Mouse (Mus musculus) limb, embryonic 11.5 days (tissue): ENCODE measurements around the gene Gm21905. TPM values are rescaled to one million over a fixed set of nuclear protein-coding genes. Genes with fewer than 3 reads are reported as not detected.

Source experiments
- ATAC-seq: fragments of 200-750 bp; cut with Nextera tagmentation; 2 replicates; pipeline ENCODE4 v1.8.0; 2017; ENCODE audit warnings: low read depth; ENCODE audit not compliant: insufficient number of reproducible peaks, low FRiP score, low TSS enrichment
- DNase-seq: peaks from one replicate; pipeline ENCODE4 v3.0.0-alpha.2; 2015; ENCODE audit warnings: low spot score
- H3K27ac ChIP-seq: fragments of 300-500 bp; sonication (generic); replicated peaks from 2 replicates; pipeline ENCODE4 v1.5.1; 2014; ENCODE audit warnings: low read depth, mild to moderate bottlenecking, low read length
- H3K27me3 ChIP-seq: fragments of 300-500 bp; sonication (generic); 2 replicates; pipeline ENCODE4 v1.6.1; 2014; ENCODE audit warnings: mild to moderate bottlenecking, low read length, mixed read lengths; ENCODE audit not compliant: control insufficient read depth, insufficient read depth
- H3K36me3 ChIP-seq: fragments of 300-500 bp; sonication (generic); 2 replicates; pipeline ENCODE4 v1.6.1; 2014; ENCODE audit warnings: mild to moderate bottlenecking, low read length, moderate library complexity, mixed read lengths; ENCODE audit not compliant: control insufficient read depth, insufficient read depth
- H3K4me1 ChIP-seq: fragments of 300-500 bp; sonication (generic); 2 replicates; pipeline ENCODE4 v1.6.1; 2014; ENCODE audit warnings: low read length, mixed read lengths; ENCODE audit not compliant: control insufficient read depth, insufficient read depth
- H3K4me2 ChIP-seq: fragments of 300-500 bp; sonication (generic); 2 replicates; pipeline ENCODE4 v1.6.1; 2014; ENCODE audit warnings: low read depth, mild to moderate bottlenecking, moderate library complexity; ENCODE audit not compliant: severe bottlenecking
- H3K4me3 ChIP-seq: fragments of 300-500 bp; sonication (generic); 2 replicates; pipeline ENCODE4 v1.5.1; 2014; ENCODE audit warnings: low read depth, low read length
- H3K9ac ChIP-seq: fragments of 300-500 bp; sonication (generic); 2 replicates; pipeline ENCODE4 v1.6.1; 2014; ENCODE audit warnings: mild to moderate bottlenecking, low read length
- H3K9me3 ChIP-seq: fragments of 300-500 bp; sonication (generic); 2 replicates; pipeline ENCODE4 v1.6.1; 2016; ENCODE audit warnings: low read length; ENCODE audit not compliant: control insufficient read depth
- WGBS: fragments of 180-500 bp; shearing (Covaris S2); extraction: QIAGEN DNeasy Blood & Tissue Kit; methylation state at CpG from one replicate; pipeline ENCODE4 v1.1.7; 2014; 5-methylcytosine and 5-hydroxymethylcytosine counted together
- polyA plus RNA-seq: library from polyadenylated mRNA; unstranded; fragments of >200 nt; fragmentation: Nextera tagmentation; extraction: Ambion mirVana; gene quantifications from 2 replicates; pipeline ENCODE4 v1.2.1, GENCODE M21; 2014

Gene Gm21905
- polyA plus RNA-seq, 1 experiment from 2014 or later: not detected

GRCm38 (mm10) chr5:67884422-67885210 lies 61.6 kb downstream of the Gm21905 start:
- Histone ChIP-seq H3K4me3 (no peak overlapping the region), H3K4me1 (no peaks in the 10 kb centered on the region), H3K27ac (no peak overlapping the region), H3K9ac (no peak overlapping the region), H3K27me3 (no peaks in the 10 kb centered on the region), H3K36me3 (no peaks in the 10 kb centered on the region), H3K9me3 (no peaks in the 10 kb centered on the region), H3K4me2 (no peak overlapping the region)
- 94% methylated on average over 9 of the region's 9 CpGs for WGBS
- no peak for DNase-seq
- ATAC-seq: no peak

DNA sequence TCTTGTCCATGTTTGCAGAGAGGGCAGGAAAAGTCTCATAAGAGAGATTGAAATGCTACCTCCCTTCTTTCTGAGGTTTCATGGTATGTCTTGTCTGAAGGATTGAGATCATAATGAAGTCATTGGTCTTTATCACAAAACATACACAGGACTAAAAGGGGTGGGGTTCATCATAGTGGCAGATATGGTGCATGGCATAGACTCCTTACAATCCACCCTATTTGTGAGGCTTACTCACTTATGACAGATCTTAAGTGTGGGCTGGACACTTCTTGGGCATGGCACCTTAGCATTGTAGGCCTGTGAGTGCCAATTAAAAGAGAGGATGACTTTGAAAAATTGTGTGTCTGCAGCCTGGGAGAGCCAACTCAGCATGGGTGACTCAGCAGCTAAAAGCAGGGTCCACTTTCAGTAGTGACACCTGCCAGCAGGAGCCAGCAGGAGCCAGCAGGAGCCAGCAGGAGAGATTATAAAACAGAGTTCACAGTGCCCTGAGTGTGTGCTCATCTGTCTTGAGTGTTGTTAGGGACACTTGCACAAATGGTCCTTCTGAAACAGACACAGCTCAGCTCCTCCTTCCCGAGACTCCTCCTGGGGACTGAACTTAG lies 62.6 kb downstream of the Gm21905 start:
- Histone ChIP-seq H3K4me3 (no peak overlapping the region), H3K27ac (no peak overlapping the region), H3K27me3 (no peaks in the 10 kb centered on the region), H3K4me2 (no peak overlapping the region), H3K36me3 (no peaks in the 10 kb centered on the region), H3K9ac (no peak overlapping the region), H3K4me1 (no peaks in the 10 kb centered on the region), H3K9me3 (no peaks in the 10 kb centered on the region)
- DNase-seq (no peak), ATAC-seq (no peak)
- WGBS: 52% methylated on average over 1 of the region's 1 CpGs

Other genes starting within 250 kb of the Gm21905 start
- 5.7 and 7.7 TPM in 2 replicates for gene Atp8a1, start 99.0 kb downstream of the Gm21905 start, polyA plus RNA-seq
- not detected in 2 replicates for gene Gm5108, start 4.8 kb downstream of the Gm21905 start, polyA plus RNA-seq
- gene Grxcr1, start 85.4 kb upstream of the Gm21905 start, polyA plus RNA-seq: not detected in 2 replicates